Mouse (Mus musculus): ENCODE measurements around the gene Vinac1. TPM values are rescaled to one million over a fixed set of nuclear protein-coding genes. Genes with fewer than 3 reads are reported as not detected.
"Not testable (repeated sequence)": the region's sequence is repeated elsewhere in the genome, so short reads cannot be mapped to it uniquely, and the experiment has no call there.

Gene Vinac1
- polyA plus RNA-seq, 1 experiment from 2014 or later = 0.09 TPM

- Histone ChIP-seq H3K4me1 (peaks cover 11% of the 10 kb centered on the region), H3K4me3 (peak overlapping the region; percentile 51), H3K9me3 (no peaks in the 10 kb centered on the region), H3K9ac (peak overlapping the region; percentile 63), H3K4me2 (replicated peaks) (peak overlapping the region; percentile 91), H3K27ac (no peak overlapping the region), H3K27me3 (peaks cover 65% of the 10 kb centered on the region), H3K36me3 (no peaks in the 10 kb centered on the region)
- WGBS = 28% methylated on average over 15 of the region's 15 CpGs
- no peak for ATAC-seq (ENCODE audit: low FRiP score, low read depth)
Measured at GRCm38 (mm10) chr2:129038426-129038936, 9.5 kb downstream of the Vinac1 start.

- no peaks in the 10 kb centered on the region for H3K36me3 ChIP-seq
- no peak overlapping the region for H3K9ac ChIP-seq
- no peaks in the 10 kb centered on the region for H3K9me3 ChIP-seq
- no peak for ATAC-seq (ENCODE audit: low FRiP score, low read depth)
- peaks cover 11% of the 10 kb centered on the region for H3K4me1 ChIP-seq
- H3K4me3 ChIP-seq = no peak overlapping the region
- 81% methylated on average over 5 of the region's 5 CpGs for WGBS
- no peak overlapping the region for H3K27ac ChIP-seq
- H3K4me2 ChIP-seq (replicated peaks) = no peak overlapping the region
- peaks cover 45% of the 10 kb centered on the region for H3K27me3 ChIP-seq
Measured at GRCm38 (mm10) chr2:129035381-129035780, 12.6 kb downstream of the Vinac1 start.

- H3K4me2 ChIP-seq (replicated peaks) = no peak overlapping the region
- ATAC-seq (ENCODE audit: low FRiP score, low read depth) = no peak
- 82% methylated on average over 9 of the region's 9 CpGs for whole genome bisulfite sequencing
Measured at GRCm38 (mm10) chr2:129024820-129025219, 23.2 kb downstream of the Vinac1 start.

GRCm38 (mm10) chr2:129020106-129020505 is 27.9 kb downstream of the Vinac1 start:
- Histone ChIP-seq H3K36me3 (peaks cover 10% of the 10 kb centered on the region), H3K27ac (no peak overlapping the region), H3K4me1 (no peaks in the 10 kb centered on the region), H3K4me3 (no peak overlapping the region), H3K9me3 (no peaks in the 10 kb centered on the region), H3K9ac (no peak overlapping the region), H3K27me3 (no peaks in the 10 kb centered on the region), H3K4me2 (replicated peaks) (no peak overlapping the region)
- ATAC-seq (ENCODE audit: low FRiP score, low read depth) = no peak
- 73% methylated on average over 2 of the region's 2 CpGs for WGBS

More at GRCm38 (mm10) chr2:129024820-129025219, 23.2 kb downstream of the Vinac1 start:
- Histone ChIP-seq H3K9ac (no peak overlapping the region), H3K4me3 (no peak overlapping the region), H3K4me1 (no peaks in the 10 kb centered on the region), H3K9me3 (no peaks in the 10 kb centered on the region), H3K36me3 (no peaks in the 10 kb centered on the region), H3K27me3 (no peaks in the 10 kb centered on the region), H3K27ac (no peak overlapping the region)

- H3K4me1 ChIP-seq; H3K4me3 ChIP-seq; H3K9me3 ChIP-seq; H3K4me2 ChIP-seq (replicated peaks); ATAC-seq (ENCODE audit: low FRiP score, low read depth); H3K27me3 ChIP-seq; H3K27ac ChIP-seq; H3K9ac ChIP-seq; H3K36me3 ChIP-seq: not testable (repeated sequence)
- 70% methylated on average over 2 of the region's 2 CpGs for WGBS
Measured at GRCm38 (mm10) chr2:129008867-129009266, 39.1 kb downstream of the Vinac1 start.

GRCm38 (mm10) chr2:129006194-129006749 is 41.7 kb downstream of the Vinac1 start:
- WGBS = 77% methylated on average over 4 of the region's 4 CpGs
- no peak overlapping the region for H3K4me3 ChIP-seq
- ATAC-seq (ENCODE audit: low FRiP score, low read depth) = no peak
- H3K4me1 ChIP-seq = no peaks in the 10 kb centered on the region
- H3K27me3 ChIP-seq = no peaks in the 10 kb centered on the region
- H3K27ac ChIP-seq = no peak overlapping the region
- H3K36me3 ChIP-seq = no peaks in the 10 kb centered on the region
- H3K9ac ChIP-seq = no peak overlapping the region
- no peaks in the 10 kb centered on the region for H3K9me3 ChIP-seq
- no peak overlapping the region for H3K4me2 ChIP-seq (replicated peaks)

- no peak overlapping the region for H3K9ac ChIP-seq
- no peaks in the 10 kb centered on the region for H3K9me3 ChIP-seq
- H3K4me3 ChIP-seq = no peak overlapping the region
- no peaks in the 10 kb centered on the region for H3K27me3 ChIP-seq
- no peak for ATAC-seq (ENCODE audit: low FRiP score, low read depth)
- H3K4me1 ChIP-seq = no peaks in the 10 kb centered on the region
- H3K4me2 ChIP-seq (replicated peaks) = no peak overlapping the region
- no peaks in the 10 kb centered on the region for H3K36me3 ChIP-seq
- H3K27ac ChIP-seq = no peak overlapping the region
Measured at GRCm38 (mm10) chr2:129004872-129005271, 43.1 kb downstream of the Vinac1 start.

GRCm38 (mm10) chr2:128984746-128985145 is 63.2 kb downstream of the Vinac1 start:
- no peaks in the 10 kb centered on the region for H3K4me1 ChIP-seq
- H3K9me3 ChIP-seq = no peaks in the 10 kb centered on the region

GRCm38 (mm10) chr2:128975572-128975971 is 72.4 kb downstream of the Vinac1 start:
- H3K4me1 ChIP-seq = no peaks in the 10 kb centered on the region
- no peaks in the 10 kb centered on the region for H3K36me3 ChIP-seq
- no peak overlapping the region for H3K4me3 ChIP-seq
- H3K9me3 ChIP-seq = no peaks in the 10 kb centered on the region
- H3K9ac ChIP-seq = no peak overlapping the region
- no peaks in the 10 kb centered on the region for H3K27me3 ChIP-seq
- no peak overlapping the region for H3K4me2 ChIP-seq (replicated peaks)
- no peak for ATAC-seq (ENCODE audit: low FRiP score, low read depth)
- no peak overlapping the region for H3K27ac ChIP-seq
- WGBS = 69% methylated on average over 4 of the region's 4 CpGs

More at GRCm38 (mm10) chr2:128984746-128985145, 63.2 kb downstream of the Vinac1 start:
- WGBS = 77% methylated on average over 3 of the region's 3 CpGs
- H3K4me3 ChIP-seq = no peak overlapping the region
- no peak overlapping the region for H3K4me2 ChIP-seq (replicated peaks)
- H3K27ac ChIP-seq = no peak overlapping the region
- no peaks in the 10 kb centered on the region for H3K36me3 ChIP-seq
- no peak for ATAC-seq (ENCODE audit: low FRiP score, low read depth)
- H3K9ac ChIP-seq = no peak overlapping the region
- H3K27me3 ChIP-seq = no peaks in the 10 kb centered on the region

Other genes starting within 250 kb of the Vinac1 start
- 31.3 and 33.8 TPM in 2 replicates for gene Tmem87b, start 230.1 kb downstream of the Vinac1 start, polyA plus RNA-seq (2015; fragmentation: Nextera tagmentation; extraction: Ambion mirVana)
- gene Fbln7, start 185.2 kb downstream of the Vinac1 start, polyA plus RNA-seq (2015; fragmentation: Nextera tagmentation; extraction: Ambion mirVana) = 6.3 and 7.3 TPM in 2 replicates
- gene Zc3h8, start 104.1 kb downstream of the Vinac1 start, polyA plus RNA-seq (2015; fragmentation: Nextera tagmentation; extraction: Ambion mirVana) = 7.5 and 9.3 TPM in 2 replicates
- 1.9 and 2.0 TPM in 2 replicates for gene Zc3h6, start 80.8 kb downstream of the Vinac1 start, polyA plus RNA-seq (2015; fragmentation: Nextera tagmentation; extraction: Ambion mirVana)
- 21.3 and 21.5 TPM in 2 replicates for gene Gm10762, start 80.4 kb downstream of the Vinac1 start, polyA plus RNA-seq (2015; fragmentation: Nextera tagmentation; extraction: Ambion mirVana)
- gene Ttl, start 17.8 kb upstream of the Vinac1 start, polyA plus RNA-seq (2015; fragmentation: Nextera tagmentation; extraction: Ambion mirVana) = 19.4 and 22.0 TPM in 2 replicates
- 28.6 and 30.4 TPM in 2 replicates for gene Polr1b, start 52.8 kb upstream of the Vinac1 start, polyA plus RNA-seq (2015; fragmentation: Nextera tagmentation; extraction: Ambion mirVana)
- 29.1 and 30.1 TPM in 2 replicates for gene Chchd5, start 81.5 kb upstream of the Vinac1 start, polyA plus RNA-seq (2015; fragmentation: Nextera tagmentation; extraction: Ambion mirVana)
- 33.8 and 35.5 TPM in 2 replicates for gene Slc20a1, start 150.6 kb upstream of the Vinac1 start, polyA plus RNA-seq (2015; fragmentation: Nextera tagmentation; extraction: Ambion mirVana)
- 41.8 and 45.2 TPM in 2 replicates for gene Ckap2l, start 249.0 kb upstream of the Vinac1 start, polyA plus RNA-seq (2015; fragmentation: Nextera tagmentation; extraction: Ambion mirVana)